Mouse (Mus musculus): ENCODE measurements around the gene Wdr24. TPM values are rescaled to one million over a fixed set of nuclear protein-coding genes. Genes with fewer than 3 reads are reported as not detected.

The Wdr24 gene
- 32.1 and 36.4 TPM in 2 replicates for polyA plus RNA-seq (2012; rRNA removed)

DNA sequence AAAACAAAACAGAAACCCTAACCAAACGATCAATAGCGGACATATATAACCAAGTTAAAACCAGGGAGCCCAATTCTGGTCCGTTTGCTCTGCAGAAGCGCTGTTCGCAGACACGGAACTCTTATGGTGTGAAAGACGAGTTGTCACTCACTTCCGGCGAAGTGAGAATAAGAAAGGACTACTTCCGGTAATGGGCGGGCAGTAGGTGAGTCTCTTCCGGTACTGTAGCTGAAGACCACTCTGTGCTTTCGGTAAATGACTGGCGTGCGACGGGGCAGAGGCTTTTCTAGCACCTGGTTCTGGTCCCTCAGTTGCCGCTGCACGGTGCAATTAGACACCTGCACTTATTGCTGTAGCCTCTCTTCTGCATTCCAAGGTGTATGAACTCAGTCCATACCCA is at the start of gene Wdr24:
Gene Wdr24 (plus strand): TSS at position 176 of the 400 bp plus-strand sequence.
- DNase-seq (ENCODE audit: low read depth): no peak

DNA sequence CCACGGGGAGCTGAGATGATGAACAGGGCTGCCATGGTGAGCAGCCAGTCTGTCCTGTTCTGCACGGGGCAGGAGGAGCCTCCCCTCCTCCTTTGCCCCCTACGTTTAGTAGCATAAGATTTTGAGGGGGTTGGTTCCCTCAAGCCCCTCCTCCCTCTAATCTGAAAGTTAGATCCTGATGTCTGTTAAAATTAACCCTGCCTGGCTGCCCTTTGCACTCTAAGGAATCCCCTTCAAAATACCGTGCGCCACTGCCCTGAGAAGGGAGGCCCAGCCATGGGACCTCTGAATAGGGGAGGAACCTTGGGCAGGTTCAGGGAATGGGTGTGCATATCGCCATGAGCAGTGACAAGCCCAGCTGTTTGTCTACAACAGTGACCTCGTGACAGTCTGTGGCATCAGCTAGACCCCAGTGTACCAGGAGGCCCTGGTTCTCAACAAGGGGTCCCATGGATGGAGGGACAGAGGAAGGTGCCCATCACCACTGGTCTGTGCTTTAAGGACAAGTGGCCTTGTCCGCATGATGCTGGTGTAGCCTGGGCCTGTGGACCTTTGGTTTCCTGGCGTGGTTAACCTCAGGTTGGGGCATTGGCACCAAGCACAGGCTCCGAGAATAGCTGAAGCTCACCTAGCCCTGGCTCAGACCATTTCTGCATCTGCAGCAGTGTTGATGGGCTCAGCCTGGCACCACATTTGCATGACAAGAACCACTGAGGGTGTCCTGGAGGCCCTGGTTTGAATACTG is 47.9 kb upstream of the Wdr24 start:
- no peak for DNase-seq (ENCODE audit: low read depth)

DNA sequence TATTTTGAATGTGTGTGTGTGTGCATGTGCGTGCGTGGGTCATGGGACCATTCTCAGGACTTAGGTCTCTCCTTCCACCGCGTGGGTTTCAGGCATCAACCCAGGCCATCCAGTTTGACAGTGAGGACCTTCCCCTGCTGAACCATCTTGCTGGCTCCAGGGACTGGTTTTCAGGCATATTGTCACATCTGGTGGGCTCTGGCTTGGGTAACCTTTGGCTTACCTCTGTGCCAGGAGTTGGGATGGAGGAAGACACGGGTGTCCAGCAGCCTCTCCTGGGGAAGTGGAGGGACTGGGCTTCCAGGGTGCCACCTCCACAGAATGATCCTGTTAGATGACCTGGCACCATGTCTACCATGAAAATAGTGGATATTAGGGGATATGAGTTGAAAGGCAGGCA is 45.5 kb upstream of the Wdr24 start:
- DNase-seq (ENCODE audit: low read depth): no peak

DNA sequence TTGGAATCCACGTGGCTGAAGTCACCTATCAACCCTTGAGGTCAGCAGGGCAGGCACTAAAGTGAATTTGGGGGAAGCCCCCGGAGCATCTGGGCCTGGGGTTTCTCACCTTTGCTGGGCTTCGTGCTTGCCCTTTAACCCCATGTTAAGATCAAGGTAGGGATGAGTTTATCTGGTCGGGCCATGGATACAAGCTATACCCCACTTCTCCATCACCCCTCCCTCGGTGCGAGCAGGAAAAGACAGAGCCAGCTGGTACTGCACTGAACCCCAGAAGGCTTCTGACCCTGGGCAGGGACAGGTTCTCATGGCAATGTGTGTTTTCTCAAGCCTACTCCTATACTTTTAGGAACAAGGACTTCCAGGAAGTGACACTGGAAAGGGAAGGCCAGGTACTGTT is 42.1 kb upstream of the Wdr24 start:
- DNase-seq (ENCODE audit: low read depth): no peak

DNA sequence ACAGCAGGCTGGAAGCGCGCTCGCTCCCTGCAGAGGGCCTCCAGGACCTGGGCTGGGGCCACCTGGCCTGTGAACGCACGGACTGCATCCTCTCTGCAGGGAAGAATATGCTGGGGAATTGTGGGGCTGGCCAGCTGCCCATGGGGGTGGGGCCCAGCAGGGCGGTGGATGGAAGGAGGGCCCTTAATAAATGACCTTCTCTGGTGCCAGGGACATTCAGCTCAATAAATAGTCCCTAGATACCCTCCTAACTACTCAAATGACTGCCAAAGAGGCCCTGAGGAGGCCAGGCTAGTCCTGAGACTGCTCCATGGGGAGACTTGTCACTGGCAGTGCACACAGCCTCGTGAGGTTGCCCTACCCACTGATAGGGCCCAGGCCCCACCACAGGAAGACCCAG is 40.3 kb upstream of the Wdr24 start:
- DNase-seq (ENCODE audit: low read depth): no peak

DNA sequence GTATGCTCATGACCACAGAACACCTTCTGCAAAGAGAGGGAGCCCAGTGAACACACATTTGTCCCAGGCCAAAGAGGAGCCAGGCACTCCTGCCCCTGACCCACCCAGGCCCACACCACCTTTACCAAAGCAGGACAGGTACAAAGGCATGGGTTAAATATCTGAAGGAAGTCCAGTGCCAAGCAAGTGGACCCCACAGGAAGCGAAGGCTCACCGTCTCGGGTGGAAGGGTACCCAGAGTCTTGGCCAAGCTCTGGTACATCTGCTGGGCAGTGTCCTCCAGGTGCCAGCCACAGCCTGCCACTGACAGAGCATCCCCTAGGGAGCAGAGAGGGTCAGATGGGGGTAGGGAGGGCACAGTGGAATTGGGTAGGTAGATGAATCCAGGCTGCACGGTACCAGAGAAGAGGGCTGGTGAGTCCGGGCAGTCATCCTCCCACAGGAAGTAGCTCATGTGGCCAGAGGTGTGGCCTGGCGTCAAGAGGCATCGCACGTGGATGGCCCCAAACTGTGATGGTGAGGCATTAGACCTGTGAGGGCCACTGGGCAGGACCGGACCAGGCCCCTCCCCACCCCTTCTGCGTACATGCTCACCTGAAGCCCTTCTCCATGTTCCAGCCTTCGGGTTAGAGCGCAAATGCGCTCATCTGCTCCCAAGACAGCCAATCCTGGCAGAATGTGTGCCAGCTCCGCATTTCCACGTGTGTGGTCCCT is 39.4 kb upstream of the Wdr24 start:
- DNase-seq (ENCODE audit: low read depth): no peak

DNA sequence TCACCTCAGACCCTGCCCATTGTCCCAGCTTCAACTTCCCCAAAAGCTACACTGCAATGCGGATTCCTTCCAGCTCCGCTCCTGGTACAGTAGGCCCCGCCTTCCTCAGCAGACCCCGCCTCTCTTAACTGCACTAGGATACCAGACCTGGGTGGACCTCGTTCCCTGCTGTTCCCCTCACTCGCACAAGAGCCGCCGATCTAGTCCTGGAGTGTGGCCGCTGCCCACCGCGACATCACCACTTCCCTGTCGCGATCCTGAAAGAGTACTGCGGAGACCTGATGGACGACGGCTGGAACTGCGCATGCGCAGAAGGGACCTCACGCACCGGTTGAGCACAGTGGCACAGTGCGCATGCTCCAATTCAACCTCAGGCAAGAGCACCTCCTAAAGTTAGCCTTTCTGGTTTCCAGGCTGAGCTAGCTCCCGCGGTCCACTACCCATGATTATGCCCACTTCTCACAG is 38.1 kb upstream of the Wdr24 start, which contains the start of gene Haghl:
Gene Haghl (minus strand): TSS at position 393 of the 465 bp plus-strand sequence.
- no peak for DNase-seq (ENCODE audit: low read depth)

DNA sequence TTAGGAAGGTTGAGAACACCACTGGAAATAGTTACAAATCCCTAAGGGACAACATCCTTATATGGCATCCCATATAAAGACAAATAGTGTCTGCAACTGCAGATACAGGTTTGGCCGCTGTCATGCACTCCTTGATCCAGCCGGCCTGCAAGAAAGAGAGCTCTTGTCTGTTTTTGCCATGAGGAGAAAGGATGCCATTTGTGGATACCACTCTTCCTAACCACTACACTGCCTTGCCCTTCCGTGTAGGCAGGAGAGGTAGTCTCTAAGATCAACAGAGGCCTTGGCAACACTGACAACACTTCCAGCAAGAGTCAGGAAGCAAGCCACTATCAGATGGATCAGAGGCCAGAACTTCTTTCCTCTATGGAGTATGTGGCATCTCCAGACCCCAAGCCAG is 37.1 kb upstream of the Wdr24 start, which contains the start of gene Ccdc78:
Gene Ccdc78 (plus strand): TSS at position 301 of the 400 bp plus-strand sequence.
- DNase-seq (ENCODE audit: low read depth): no peak

DNA sequence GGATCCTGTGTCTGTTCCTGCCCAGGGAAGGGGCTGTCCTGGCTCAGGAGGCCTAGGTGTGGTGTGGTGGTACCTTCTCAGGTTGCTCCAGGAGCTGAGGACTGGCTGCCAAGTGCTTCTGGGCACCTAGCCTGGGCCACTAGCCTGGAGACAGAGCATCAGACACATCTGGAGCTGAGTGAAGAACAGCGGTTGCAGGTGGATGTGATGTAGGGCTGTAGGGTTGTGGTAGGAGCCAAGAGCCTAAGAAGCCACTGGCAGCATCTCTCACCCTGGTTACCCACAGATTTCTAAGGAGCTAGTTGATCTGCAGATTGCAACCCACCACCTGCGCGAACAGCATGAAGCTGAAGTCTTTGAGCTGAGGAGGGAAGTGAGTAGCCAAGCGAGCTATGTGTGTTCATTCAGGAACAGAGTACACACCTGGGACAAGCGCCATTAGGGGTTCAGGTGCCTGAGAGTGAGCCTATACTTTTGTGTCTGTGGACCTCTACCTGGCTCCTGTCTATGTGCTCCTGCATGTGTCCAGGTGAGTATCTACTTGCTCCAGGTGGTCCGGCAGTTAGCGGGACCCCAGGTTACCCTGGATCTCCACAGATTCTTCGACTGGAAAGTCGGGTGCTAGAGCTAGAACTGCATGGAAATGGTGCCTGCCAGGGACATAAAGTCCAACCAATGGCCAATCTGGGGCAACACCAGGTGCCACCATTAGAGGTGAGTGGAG is 36.5 kb upstream of the Wdr24 start:
- DNase-seq (ENCODE audit: low read depth): no peak

DNA sequence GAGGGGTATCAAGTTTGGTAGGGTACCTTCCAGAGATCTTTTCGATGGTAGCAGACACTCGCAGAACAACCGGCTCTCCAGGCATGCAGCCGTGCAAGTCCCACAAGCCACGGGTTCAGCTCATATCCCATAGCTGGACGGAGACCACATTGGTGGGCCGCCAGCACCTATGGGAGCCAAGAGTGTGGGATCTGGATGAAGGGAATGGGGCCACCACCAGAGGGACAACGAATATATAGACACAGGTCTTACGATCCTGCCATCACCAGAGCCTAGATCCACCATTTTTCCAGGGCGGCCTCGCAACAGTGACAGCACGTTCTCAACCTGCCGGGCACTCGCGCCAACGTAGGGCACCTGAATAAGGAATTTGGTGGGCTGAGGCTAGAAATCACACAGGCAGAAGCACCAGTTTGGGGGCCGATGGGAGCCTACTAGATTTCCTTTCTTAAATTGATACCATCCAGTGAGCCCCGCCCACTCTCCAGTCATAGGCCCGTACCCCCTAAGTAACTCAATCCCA is 32.0 kb upstream of the Wdr24 start:
- DNase-seq (ENCODE audit: low read depth): no peak

DNA sequence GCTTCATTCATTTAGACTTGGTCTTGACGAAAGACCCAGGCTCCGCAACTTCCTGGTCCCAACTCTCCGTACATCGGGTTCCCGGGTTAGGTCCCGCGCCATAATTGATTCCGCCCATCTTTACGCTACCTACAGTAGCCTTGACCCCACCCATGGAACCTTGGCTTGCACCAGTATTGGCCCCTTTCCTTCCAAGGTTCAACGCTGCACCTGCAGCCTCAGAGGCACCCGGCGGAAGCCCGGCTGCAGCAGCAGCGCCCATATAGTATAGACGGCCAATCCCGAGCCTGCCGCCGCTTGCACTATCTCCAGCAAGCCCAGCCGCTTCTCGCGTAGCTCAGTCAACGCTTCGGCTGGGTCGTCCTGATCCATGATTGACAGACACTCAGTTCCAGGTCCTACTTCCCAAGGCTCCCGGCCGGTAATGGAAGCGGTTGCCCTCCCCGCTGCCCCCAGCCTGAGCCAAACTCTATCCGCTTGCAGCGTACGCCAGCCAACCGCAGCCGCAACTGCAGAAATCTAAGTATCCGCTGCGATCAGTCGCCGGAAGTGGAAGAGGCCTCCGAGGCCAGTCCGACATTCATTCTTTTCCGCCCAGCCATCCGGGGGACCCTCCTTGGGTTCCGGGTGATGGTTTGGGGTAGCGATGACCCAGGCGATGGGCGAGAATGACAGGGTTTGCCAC is 31.4 kb upstream of the Wdr24 start:
- DNase-seq (ENCODE audit: low read depth): no peak

DNA sequence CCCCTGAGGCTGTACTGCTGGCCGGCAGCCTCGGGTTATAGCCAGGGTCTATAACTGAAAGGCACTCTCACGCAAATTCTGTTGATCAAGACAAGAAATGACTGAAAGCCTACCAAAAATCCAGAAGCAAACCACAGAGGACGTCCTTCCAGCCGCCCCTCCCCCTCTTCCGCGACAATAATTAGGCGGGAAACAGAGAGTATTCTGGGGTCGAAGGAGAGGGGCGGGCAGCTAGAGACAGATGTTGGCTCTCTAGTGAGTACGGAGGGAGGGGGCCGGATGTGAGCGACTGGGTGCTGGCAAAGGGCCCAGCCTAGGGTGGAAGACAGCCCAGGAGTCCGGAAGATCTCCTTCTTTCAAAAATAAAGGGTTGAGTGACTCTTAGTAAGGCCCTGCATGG is 30.8 kb upstream of the Wdr24 start, which contains the start of gene Fam173a:
Gene Fam173a (minus strand): TSS at position 287 of the 400 bp plus-strand sequence.
- no peak for DNase-seq (ENCODE audit: low read depth)

DNA sequence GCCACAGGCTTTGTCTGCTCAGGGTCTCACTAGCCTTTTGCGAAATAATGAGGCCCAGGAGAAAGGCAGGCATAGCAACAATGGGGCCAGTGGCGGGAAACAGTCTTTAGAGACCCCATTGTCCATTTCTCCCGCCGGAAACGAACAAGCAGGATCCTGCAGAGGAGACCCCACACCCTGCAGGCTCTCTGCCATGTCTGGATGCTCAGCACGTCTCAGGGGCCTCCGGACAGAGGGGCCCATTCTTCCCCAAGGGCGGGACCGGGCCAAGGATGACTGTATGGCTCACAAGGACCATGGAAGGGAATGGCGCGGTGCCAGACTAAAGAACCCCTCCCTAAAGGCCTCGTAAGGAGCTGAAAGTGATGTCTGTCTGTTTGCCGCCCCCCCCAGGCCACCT is 29.2 kb upstream of the Wdr24 start:
- no peak for DNase-seq (ENCODE audit: low read depth)

DNA sequence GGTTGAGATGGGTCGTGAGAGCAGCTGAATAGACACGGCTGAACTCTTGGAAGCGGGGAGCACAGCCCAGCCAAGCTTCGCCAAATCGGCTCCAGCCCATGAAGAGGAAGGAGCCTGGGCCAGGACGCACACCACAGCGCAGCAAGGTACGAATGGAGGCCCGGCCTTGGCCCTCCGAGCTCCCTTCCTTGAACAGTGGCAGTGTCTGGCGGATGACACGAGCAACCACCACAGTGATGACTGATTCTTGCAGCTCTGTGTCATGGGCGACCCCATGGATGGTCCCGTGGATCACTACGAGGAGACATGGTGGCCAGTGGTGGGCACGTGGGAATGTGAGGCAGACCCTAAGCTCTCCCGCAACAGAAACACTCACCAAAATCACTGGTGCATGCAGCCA is 28.4 kb upstream of the Wdr24 start:
- DNase-seq (ENCODE audit: low read depth): no peak

DNA sequence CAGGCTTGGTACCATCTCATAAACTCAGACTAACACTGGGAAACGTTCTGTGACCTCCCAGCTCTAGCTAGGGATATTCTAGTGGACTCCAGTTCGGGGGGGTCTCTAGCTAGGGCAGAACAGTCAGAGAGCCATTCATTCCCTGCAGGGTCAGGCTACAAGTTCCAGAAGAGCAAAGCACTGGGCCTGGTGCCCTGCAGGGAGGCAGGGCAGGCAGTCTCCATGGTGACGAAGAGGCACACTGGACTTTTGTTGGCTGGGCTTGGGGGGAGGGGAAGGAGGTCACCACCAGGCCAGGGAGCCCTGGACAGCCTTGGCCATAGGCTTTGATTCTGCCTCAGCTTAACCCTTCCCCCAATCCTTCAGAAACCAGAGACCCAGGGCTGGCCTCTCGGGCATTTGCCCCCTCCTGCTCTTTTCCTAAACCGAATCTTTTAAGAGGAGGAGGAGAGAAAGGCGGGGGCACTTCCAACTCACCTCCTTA is 27.8 kb upstream of the Wdr24 start, which contains the start of gene AC134908.4:
Gene AC134908.4 (minus strand): TSS at position 51 of the 484 bp plus-strand sequence.
- DNase-seq (ENCODE audit: low read depth): no peak

DNA sequence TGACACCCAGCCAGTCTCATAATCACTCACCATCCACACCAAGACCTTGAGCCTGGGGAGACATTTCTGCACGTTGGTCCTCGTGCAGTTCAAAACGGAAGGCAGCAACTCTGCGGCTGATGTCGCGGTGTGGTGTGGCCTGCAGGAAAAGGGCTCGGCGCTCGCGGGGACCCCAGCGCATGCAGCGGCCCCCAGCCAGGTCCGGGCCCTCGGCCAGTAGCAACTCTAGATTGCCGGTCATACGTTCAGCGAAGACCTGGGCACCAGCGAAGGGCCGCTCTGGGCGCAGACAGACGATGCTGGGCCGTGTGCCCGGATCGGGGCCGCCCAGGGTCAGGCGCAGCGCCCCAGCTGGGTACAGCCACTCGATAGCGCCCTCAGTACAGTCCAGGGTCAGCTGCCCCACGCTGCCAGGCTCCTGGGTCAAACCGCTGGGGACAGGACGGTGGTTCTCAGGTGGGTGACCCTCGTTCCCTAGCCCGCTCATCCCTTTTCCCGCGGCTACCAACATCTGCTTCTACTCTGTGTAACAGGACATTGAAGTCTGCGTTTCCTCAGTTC is 27.1 kb upstream of the Wdr24 start:
- DNase-seq (ENCODE audit: low read depth): no peak

DNA sequence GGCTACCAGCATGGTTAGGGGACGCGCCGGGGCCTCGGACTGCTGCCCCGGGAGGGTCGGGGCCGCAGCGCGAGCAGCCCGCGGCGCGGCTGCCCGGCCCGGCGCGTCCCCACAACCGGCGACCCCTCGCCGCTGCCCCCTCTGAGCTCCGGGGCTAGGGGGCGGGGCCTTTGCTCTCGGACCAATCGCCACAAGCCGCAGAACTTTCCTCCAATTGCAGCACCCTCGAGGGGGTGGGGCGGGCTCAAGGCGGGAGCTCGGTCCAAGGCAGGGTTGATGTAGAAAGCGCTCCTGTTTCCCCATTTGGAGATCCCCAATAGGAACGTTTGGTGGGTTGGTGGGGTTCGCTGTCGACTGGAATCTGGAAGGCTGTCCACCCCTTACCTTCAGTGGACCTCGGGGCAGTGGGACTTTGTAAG is 26.5 kb upstream of the Wdr24 start, which contains the start of gene Metrn:
Gene Metrn (minus strand): TSS at position 186 of the 419 bp plus-strand sequence.
- DNase-seq (ENCODE audit: low read depth): no peak

DNA sequence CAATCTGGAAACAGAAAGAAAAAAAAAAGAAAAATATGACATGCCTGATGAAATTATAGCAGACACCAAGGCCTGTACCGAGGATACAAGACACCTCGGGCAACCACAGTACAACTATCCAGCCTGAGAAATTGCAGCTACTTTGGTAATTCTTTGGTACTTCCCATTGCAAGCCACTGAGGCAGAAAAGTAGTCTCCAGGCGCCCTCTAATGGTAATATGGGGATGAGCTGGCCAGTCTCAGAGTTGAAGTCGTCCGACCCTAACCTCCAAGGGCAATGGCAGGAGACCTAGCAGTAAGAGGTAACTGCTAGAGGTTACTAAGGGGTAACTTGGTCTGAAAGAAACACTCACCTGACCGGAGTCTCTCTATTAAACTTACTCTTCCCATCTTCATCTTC is 22.4 kb upstream of the Wdr24 start:
- no peak for DNase-seq (ENCODE audit: low read depth)

DNA sequence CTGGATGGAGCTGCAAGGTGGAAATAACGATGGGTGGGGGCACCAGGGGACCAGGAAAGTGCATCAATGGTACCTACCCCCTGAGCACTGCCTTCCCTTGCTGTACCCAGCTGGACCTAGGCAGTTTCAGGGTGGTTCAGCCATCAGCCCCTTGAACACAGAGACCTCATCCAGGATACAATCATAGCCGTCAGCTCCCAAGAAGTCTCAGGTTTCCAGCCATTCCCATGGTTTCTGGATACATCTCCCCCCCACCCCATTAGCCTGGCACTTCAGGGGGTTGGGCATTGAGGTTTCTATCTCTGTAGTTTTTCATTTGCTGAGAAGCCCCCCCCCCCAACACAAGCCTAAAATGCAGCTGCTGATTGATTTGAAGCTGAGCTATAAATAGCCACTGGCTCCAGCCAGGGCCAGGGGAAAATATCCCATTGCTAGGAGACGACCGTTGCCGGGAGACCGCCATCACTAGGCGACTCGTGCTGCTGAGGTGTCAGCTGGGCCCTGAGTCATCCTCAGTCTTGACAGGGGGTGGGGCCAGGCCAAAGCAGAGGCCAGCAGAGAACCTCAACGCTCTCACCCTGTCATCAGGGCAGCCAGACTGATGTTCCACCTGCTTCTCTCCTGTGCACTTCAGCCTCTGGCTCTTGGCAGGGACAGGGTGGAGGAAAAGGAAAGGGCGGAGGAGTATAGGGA is 20.5 kb upstream of the Wdr24 start:
- no peak for DNase-seq (ENCODE audit: low read depth)

DNA sequence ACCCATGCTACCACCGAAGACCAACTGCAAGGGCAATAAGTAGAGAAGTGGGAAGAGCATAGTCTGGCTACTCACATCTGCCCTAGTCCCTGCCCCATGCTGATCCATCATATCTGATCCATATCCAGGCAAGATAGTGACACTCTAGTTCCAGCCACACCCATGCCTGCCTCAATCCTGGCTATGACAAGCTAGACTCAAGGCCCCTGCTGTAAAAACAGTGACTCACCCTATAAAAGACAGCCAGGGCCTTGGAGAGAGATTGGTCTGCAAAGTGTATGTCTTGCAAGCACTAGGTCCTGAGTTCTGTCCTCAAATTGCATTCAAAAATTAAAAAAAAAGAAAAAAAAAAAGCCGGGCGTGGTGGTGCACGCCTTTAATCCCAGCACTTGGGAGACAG is 16.9 kb upstream of the Wdr24 start:
- DNase-seq (ENCODE audit: low read depth): no peak

Data from gonadal fat pad, adult 2 months (tissue).